Mouse (Mus musculus) thymus, adult 2 months (tissue): ENCODE measurements around the gene Ostn.

ENCODE experiments used
- CTCF ChIP-seq: fragments of 200-500 bp; IDR thresholded peaks from 2 replicates; pipeline ENCODE4 v1.5.1; 2012; ENCODE audit warnings: mild to moderate bottlenecking, control low read depth, low read length, moderate library complexity, borderline replicate concordance; ENCODE audit not compliant: control insufficient read depth, poor library complexity, insufficient read depth; ENCODE audit errors: extremely low read depth
- POLR2A ChIP-seq: fragments of 200-500 bp; IDR thresholded peaks from 2 replicates; pipeline ENCODE4 v1.6.1; 2012; ENCODE audit warnings: mild to moderate bottlenecking, low read length, control low read depth, moderate library complexity; ENCODE audit not compliant: control insufficient read depth, poor library complexity, insufficient read depth; ENCODE audit errors: extremely low read depth

DNA sequence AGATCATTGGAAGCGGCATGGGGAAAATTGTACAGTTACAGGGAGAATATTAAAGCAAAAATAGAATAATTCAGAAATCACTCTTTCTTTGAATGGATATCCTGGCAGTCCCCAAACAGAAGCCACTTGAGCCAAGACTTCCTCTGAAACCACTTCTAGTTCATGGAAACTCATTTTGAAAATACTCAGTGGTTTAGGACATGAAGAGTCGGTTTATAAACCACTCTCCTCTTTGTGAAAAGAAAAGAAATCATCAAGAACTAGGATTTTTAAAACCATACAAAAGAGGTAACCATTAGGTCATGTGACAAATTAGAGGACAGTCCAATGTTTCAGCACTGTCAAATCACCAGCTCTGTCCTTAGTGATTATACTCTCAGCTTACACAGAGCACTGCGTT lies 19.9 kb upstream of the Ostn start:
- TF ChIP-seq CTCF (no peak), POLR2A (no peak)
